Mouse (Mus musculus) MEL (cell line): Measurements from ENCODE around the gene Vim.

Experiments used
- CHD2 ChIP-seq: IDR thresholded peaks from 2 replicates; pipeline ENCODE4 v1.6.1; 2011; ENCODE audit warnings: low read length, improper control_type of control experiment
- CTCF ChIP-seq, 3 experiments: IDR thresholded peaks in 2 of 3; conservative IDR thresholded peaks in 1 of 3; 2 replicates each; pipeline ENCODE4 v1.5.1; 2011 to 2012; ENCODE audit warnings: low read length in 3 of 3, low read depth in 2 of 3, mild to moderate bottlenecking in 2 of 3, improper control_type of control experiment in 1 of 3, inconsistent platforms in 1 of 3, mixed read lengths in 1 of 3, moderate library complexity in 1 of 3; ENCODE audit not compliant: control insufficient read depth in 1 of 3, insufficient read depth in 1 of 3, poor library complexity in 1 of 3, severe bottlenecking in 1 of 3
- E2F4 ChIP-seq: IDR thresholded peaks from 2 replicates; pipeline ENCODE4 v1.6.1; 2011; ENCODE audit warnings: low read depth, low read length, improper control_type of control experiment, borderline replicate concordance
- ETS1 ChIP-seq: IDR thresholded peaks from 2 replicates; pipeline ENCODE4 v1.6.1; 2012; ENCODE audit warnings: low read depth, mild to moderate bottlenecking, inconsistent platforms, low read length, improper control_type of control experiment, moderate library complexity
- JUND ChIP-seq: IDR thresholded peaks from 2 replicates; pipeline ENCODE4 v1.6.1; 2011; ENCODE audit warnings: low read depth, mild to moderate bottlenecking, improper control_type of control experiment, low read length
- MAX ChIP-seq: IDR thresholded peaks from 2 replicates; pipeline ENCODE4 v1.6.1; 2011; ENCODE audit warnings: low read length, improper control_type of control experiment
- MXI1 ChIP-seq: IDR thresholded peaks from 2 replicates; pipeline ENCODE4 v1.6.1; 2011; ENCODE audit warnings: mild to moderate bottlenecking, low read depth, low read length, improper control_type of control experiment
- POLR2A ChIP-seq, 2 experiments: IDR thresholded peaks; 2 replicates each; pipeline ENCODE4 v1.6.1; 2011 to 2012; ENCODE audit warnings: low read length in 2 of 2, mild to moderate bottlenecking in 2 of 2, control low read depth in 1 of 2, improper control_type of control experiment in 1 of 2, low read depth in 1 of 2, moderate library complexity in 1 of 2; ENCODE audit not compliant: control insufficient read depth in 1 of 2, insufficient read depth in 1 of 2, poor library complexity in 1 of 2
- POLR2AphosphoS2 ChIP-seq: IDR thresholded peaks from 2 replicates; pipeline ENCODE4 v1.6.1; 2011; ENCODE audit warnings: low read length, improper control_type of control experiment
- TAL1 ChIP-seq: IDR thresholded peaks from 2 replicates; pipeline ENCODE4 v1.6.1; 2012; ENCODE audit warnings: mild to moderate bottlenecking, inconsistent platforms, low read length, moderate library complexity, mixed read lengths
- USF1 ChIP-seq: IDR thresholded peaks from 2 replicates; pipeline ENCODE4 v1.6.1; 2014; ENCODE audit warnings: low read depth, mild to moderate bottlenecking, inconsistent platforms, low read length, improper control_type of control experiment, moderate library complexity
- USF2 ChIP-seq, 2 experiments: IDR thresholded peaks; 2 replicates each; pipeline ENCODE4 v1.6.1; 2011 to 2012; ENCODE audit warnings: improper control_type of control experiment in 2 of 2, low read length in 2 of 2, borderline replicate concordance in 1 of 2, inconsistent platforms in 1 of 2, low read depth in 1 of 2, mild to moderate bottlenecking in 1 of 2; ENCODE audit not compliant: insufficient read depth in 1 of 2
- ZC3H11A ChIP-seq: IDR thresholded peaks from 2 replicates; pipeline ENCODE4 v1.6.1; 2012; ENCODE audit warnings: low read depth, mild to moderate bottlenecking, inconsistent platforms, low read length, improper control_type of control experiment

DNA sequence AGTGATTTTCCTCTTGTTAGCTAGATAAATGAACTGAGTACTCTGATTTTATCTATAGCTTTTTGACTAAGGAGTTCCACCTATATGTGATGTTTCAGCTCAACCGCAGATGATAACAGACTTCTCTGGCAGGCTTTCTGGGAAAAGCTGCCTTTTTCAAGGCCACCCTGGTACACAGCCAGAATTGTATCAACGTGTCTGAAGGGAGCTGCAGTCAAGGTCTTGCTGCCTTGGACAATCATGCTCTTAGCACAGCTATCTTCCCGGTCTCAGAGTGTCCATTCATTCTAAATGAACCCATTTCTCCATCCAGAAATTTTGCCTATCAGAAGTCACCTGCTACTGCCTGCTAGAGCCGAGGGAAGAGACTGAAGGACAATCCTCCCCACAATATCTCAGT lies 46.2 kb upstream of the Vim start:
- TF ChIP-seq POLR2A (IDR thresholded peaks at IDR 0.05; ENCODE audit: control insufficient read depth in 1 of 2, insufficient read depth in 1 of 2, low read depth in 1 of 2, low read length in 2 of 2, poor library complexity in 1 of 2) = no peak
- no peak for TF ChIP-seq MXI1
- no peak for TF ChIP-seq CTCF (IDR thresholded peaks at IDR 0.05 in 2 of 3, conservative IDR thresholded peaks at IDR 0.05 in 1 of 3; ENCODE audit: control insufficient read depth in 1 of 3, insufficient read depth in 1 of 3, low read depth in 2 of 3, low read length in 3 of 3, poor library complexity in 1 of 3, severe bottlenecking in 1 of 3)
- TF ChIP-seq JUND = no peak
- TF ChIP-seq POLR2AphosphoS2 = no peak
- TF ChIP-seq ZC3H11A = no peak
- no peak for TF ChIP-seq CHD2
- TF ChIP-seq MAX = no peak
- no peak for TF ChIP-seq E2F4
- no peak for TF ChIP-seq TAL1
- no peak for TF ChIP-seq USF2 (IDR thresholded peaks at IDR 0.05; ENCODE audit: borderline replicate concordance in 1 of 2, insufficient read depth in 1 of 2, low read depth in 1 of 2, low read length in 2 of 2)
- TF ChIP-seq USF1 = no peak
- no peak for TF ChIP-seq ETS1
